Mouse (Mus musculus): ENCODE measurements around the gene Bub3. TPM values are rescaled to one million over a fixed set of nuclear protein-coding genes. Genes with fewer than 3 reads are reported as not detected.

Bub3 gene
- polyA plus RNA-seq, 1 experiment from 2014 or later, result 149 TPM

Other genes with a start within 250 kb of the Bub3 start
- gene Cuzd1, start 237.9 kb upstream of the Bub3 start, polyA plus RNA-seq (2015; fragmentation: Nextera tagmentation; extraction: Ambion mirVana), result not detected in 2 replicates
- not detected in 2 replicates for gene Fam24b, start 230.7 kb upstream of the Bub3 start, polyA plus RNA-seq (2015; fragmentation: Nextera tagmentation; extraction: Ambion mirVana)
- 0.35 TPM in 1 of 2 replicates, not detected in the other for gene Fam24a, start 226.4 kb upstream of the Bub3 start, polyA plus RNA-seq (2015; fragmentation: Nextera tagmentation; extraction: Ambion mirVana)
- 29.0 and 33.9 TPM in 2 replicates for gene 2310057M21Rik, start 197.5 kb upstream of the Bub3 start, polyA plus RNA-seq (2015; fragmentation: Nextera tagmentation; extraction: Ambion mirVana)
- 51.8 and 57.9 TPM in 2 replicates for gene Pstk, start 189.1 kb upstream of the Bub3 start, polyA plus RNA-seq (2015; fragmentation: Nextera tagmentation; extraction: Ambion mirVana)
- 9.6 and 11.4 TPM in 2 replicates for gene Ikzf5, start 149.7 kb upstream of the Bub3 start, polyA plus RNA-seq (2015; fragmentation: Nextera tagmentation; extraction: Ambion mirVana)
- gene Acadsb, start 149.6 kb upstream of the Bub3 start, polyA plus RNA-seq (2015; fragmentation: Nextera tagmentation; extraction: Ambion mirVana), result 101 and 102 TPM in 2 replicates
- 0.84 and 0.99 TPM in 2 replicates for gene Hmx3, start 17.4 kb upstream of the Bub3 start, polyA plus RNA-seq (2015; fragmentation: Nextera tagmentation; extraction: Ambion mirVana)
- 1.1 and 1.3 TPM in 2 replicates for gene Hmx2, start 11.4 kb upstream of the Bub3 start, polyA plus RNA-seq (2015; fragmentation: Nextera tagmentation; extraction: Ambion mirVana)

Measured in hindbrain, embryonic 16.5 days (tissue).